Mouse (Mus musculus) spleen, adult 12 weeks (tissue): ENCODE results near the gene Nfib.

ENCODE experiments used
- DNase-seq: peaks from one replicate; pipeline ENCODE4 v3.0.0; 2022; ENCODE audit warnings: low spot score

The Nfib gene

DNA sequence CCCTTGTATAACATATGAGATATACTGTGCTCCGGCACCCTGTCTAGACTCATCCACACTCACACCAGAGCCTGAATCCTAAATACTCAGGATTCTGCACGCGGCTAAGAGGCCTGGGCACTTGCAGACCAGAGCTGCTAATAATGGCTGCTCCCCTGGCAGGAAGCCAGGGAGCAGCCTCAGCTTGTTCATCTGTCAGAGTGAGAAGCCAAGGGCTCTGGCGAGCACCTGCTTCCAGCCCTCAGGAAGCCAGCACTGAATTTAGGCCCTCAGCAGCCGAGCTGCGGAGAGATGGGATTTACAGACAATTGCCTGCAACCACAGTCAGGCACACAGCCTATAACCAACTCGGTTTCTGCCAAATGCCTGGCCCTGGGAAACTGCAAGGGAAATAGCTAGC, 15.3 kb downstream of the Nfib start:
- DNase-seq: no peak

DNA sequence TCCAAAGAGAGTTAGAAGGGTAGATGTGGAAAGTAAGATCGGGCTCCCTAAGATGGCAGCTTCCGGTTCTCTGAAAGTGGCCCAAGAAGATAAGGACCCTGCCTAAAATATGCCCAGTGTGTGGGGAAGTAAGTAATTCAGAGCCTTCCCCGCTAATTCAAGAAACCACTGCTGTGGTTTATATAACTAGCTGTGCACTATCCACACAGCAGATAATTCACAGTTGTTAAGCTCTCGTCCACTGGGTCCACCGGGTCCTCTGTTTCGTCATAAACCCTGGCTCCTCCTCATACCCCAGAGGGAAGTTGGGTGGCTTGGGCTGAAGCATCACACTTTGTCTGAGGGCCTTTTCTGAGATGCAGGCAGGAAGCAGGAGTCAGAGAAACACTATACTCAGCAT, 19.5 kb downstream of the Nfib start:
- DNase-seq: no peak

DNA sequence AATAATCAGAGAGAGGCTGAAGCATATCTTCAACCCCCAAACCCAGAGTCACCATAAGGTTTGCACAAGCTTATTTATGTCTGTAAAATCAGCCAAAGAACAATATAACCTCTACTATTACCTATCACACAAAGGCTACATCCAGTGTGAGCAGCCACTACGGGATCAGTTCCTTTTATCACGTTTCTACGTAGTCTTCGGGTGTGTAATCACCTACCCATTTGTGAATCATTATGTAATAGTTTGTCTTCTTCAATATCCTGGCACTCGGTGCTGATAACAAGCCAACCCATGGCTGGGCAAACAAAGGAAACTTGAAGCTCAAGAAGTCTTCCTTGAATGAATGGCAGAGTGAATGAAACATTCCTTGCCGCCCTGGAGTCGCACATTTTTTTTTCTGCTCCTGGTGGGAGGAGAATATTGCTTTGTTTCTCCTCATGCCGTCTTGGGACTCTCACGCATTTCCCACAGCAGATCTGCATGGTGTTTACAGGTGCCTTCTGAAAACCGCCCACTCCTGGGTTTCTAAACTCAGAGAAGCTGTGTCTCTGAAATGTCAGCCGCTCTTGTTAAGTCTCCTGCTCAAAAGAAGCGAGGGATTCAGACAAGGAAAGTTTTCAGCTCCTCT, 21.3 kb downstream of the Nfib start:
- DNase-seq: no peak

GRCm38 (mm10) chr4:82683583-82683982, 22.0 kb downstream of the Nfib start:
- DNase-seq: no peak

- DNase-seq: no peak
Observed at GRCm38 (mm10) chr4:82676104-82676503, 29.4 kb downstream of the Nfib start.

- no peak for DNase-seq
Observed at GRCm38 (mm10) chr4:82667271-82667872, 38.2 kb downstream of the Nfib start.

DNA sequence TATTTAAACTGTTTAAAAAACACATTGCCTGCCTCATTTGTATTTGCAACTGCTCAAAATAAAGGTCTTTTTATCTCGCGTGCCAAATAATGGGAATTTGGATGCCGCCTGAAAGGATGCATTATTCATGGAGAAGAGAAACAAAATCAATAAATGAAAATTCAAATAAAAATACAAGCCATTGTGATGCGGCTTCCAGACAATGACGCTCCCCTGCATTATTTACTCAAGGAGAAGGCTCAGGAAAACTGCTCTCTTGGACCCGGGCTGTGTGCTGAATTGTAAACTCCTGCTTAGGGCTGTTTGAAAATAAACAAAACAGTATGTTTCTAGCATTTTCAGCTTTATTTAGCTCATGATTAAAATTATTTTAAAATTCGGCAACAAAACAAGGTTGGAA, 41.1 kb downstream of the Nfib start:
- no peak for DNase-seq

DNA sequence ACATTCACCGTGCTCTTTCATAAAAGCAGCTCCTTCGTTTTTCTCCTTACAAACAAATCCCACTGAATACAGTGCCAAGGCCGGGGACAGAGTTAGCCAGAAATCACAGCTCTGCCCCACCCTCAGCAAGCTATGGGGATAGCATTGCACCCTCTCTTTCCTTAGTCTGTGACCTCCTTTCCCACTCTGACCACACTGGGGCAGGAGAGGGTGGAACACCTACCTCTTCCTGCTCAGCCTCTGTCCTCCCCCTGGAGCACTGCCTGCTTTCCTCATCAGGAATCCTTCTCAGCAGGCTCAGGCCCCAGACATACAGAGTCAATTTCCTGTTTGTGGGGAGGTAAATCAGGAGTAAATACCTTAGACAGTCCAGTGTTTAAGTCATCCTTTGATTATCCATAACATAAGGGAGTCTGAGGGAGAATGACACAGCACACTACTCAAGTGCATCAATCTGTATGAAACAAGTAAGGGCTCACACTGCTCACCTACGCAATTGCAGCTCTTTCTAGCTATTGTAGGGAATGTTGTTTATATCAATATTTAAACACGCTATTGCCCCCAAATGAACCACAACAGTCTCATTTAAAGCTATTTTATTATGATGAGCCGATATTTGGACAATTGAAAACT, 41.7 kb downstream of the Nfib start:
- DNase-seq: no peak

DNA sequence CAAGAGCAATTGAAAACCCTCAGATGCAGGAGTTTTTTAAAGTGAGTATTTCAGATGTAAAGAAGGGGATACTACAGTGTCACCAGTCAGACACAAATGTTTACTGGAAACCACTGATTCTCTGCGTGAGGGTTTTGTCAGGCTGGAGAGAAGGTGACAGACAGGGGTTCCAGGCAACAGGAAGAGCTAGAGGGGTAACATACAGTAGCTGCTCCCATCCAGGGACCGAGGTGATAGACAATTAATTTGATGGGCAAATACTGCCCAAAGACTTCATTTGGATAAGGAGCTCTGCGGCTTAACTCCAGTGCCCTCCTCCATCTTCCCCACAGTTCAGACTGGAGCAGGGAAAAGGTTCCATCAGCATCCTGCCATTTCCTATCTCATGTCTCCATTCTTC, 42.9 kb downstream of the Nfib start:
- DNase-seq: no peak

GRCm38 (mm10) chr4:82662222-82662621, 43.3 kb downstream of the Nfib start:
- no peak for DNase-seq

GRCm38 (mm10) chr4:82661215-82661614, 44.3 kb downstream of the Nfib start:
- no peak for DNase-seq

- no peak for DNase-seq
Observed at GRCm38 (mm10) chr4:82645679-82646078, 59.9 kb downstream of the Nfib start.

- DNase-seq: no peak
Observed at GRCm38 (mm10) chr4:82644797-82645196, 60.8 kb downstream of the Nfib start.

GRCm38 (mm10) chr4:82643734-82644085, 61.8 kb downstream of the Nfib start:
- DNase-seq: no peak

GRCm38 (mm10) chr4:82643022-82643733, 62.4 kb downstream of the Nfib start:
- DNase-seq: no peak

- DNase-seq: no peak
Observed at GRCm38 (mm10) chr4:82641066-82641680, 64.4 kb downstream of the Nfib start.

- no peak for DNase-seq
Observed at GRCm38 (mm10) chr4:82638251-82638650, 67.3 kb downstream of the Nfib start.

DNA sequence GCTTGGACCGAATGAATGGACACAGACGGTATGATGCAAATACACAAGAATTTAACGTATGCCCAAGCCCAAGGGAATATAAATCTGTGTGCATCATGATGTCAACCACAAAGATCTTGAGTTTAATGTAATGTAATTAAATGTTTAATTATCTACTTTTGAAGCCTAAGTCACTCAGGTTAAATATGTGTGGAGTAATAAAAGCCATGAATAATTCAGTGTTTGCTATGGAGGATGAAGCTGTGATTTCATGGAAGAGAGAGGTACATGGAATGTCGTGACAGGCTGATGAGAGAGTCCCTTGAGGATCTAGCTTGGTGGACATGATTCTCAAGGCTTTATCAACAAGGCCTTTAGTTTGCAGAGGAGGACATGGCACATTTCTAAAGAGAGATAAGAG, 67.9 kb downstream of the Nfib start:
- no peak for DNase-seq

DNA sequence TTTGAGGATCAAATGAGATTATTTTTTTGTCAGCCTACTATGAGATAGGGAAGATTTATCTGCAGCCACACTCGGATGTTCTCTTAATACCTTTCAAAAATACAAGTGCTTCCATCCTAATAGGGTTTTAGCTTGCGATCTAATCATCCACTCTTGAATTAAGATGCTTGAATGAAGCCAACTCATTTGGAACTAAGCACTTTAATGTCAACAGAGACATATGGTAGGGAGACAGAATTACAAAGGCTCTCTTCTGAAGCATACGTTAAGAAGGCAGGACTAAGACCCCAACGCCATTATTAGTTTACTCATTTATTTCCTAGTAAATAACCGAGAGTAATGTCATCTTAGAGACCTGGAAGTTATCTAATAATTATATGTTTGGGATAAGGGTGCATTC, 68.9 kb downstream of the Nfib start:
- no peak for DNase-seq

- DNase-seq: no peak
Observed at GRCm38 (mm10) chr4:82635881-82636280, 69.7 kb downstream of the Nfib start.

- DNase-seq: no peak
Observed at GRCm38 (mm10) chr4:82635118-82635517, 70.4 kb downstream of the Nfib start.

DNA sequence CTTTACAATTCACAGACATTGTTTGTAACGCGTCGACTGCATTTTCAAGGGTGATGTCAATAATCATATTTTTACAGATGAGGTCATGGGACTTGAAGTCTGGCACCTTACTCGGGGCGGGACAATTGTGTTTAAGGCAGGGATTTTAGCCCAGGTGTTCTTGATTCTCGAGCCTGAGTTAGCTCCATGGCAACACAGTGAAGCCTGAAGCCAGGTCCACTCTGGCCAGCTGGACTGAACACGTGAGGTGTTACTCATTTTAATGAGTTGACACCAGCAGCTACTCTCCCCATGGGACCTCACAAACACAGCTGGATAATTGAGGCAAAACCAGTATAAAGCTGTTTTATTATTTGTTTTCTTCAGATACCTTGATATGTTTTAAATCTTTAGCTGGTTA, 71.2 kb downstream of the Nfib start:
- no peak for DNase-seq
